In genomic region chr1:192981658-192982057, GRCm38 (mm10) we compare ENCODE assay signal across 24 mouse cellular contexts. TPM values are rescaled to one million over a fixed set of nuclear protein-coding genes. Genes with fewer than 3 reads are reported as not detected.
DNase-seq lines count a peak whose midpoint lies in the region; ATAC-seq and TF ChIP-seq lines count a peak whose summit lies in the region.
"Had no signal": no experiment of that assay in that cellular context is flagged by ENCODE, and none has a peak within 500 bp of the region (broad histone marks: within the 10 kb centered on the region; RNA-seq: fewer than 3 reads in every experiment).

No protein-coding gene starts in this region.

- H3K27me3 ChIP-seq in liver, embryonic 11.5 days (replicated peaks; ENCODE audit: control insufficient read depth, insufficient read depth, low read length): no peaks in the 10 kb centered on the region
- no peaks in the 10 kb centered on the region for H3K27me3 ChIP-seq in liver, embryonic 12.5 days (replicated peaks)
- no peaks in the 10 kb centered on the region for H3K27me3 ChIP-seq in liver, embryonic 16.5 days (ENCODE audit: control insufficient read depth, insufficient read depth, low read depth, low read length)
- H3K27me3 ChIP-seq in intestine, embryonic 16.5 days (replicated peaks; ENCODE audit: control insufficient read depth, insufficient read depth, low read length): no peaks in the 10 kb centered on the region
- H3K27me3 ChIP-seq: heart, embryonic 13.5 days; hindbrain, embryonic 12.5 days had no signal

- peaks cover 9% of the 10 kb centered on the region; the same call in 1 of the 2 replicates for H3K4me1 ChIP-seq in liver, embryonic 11.5 days (replicated peaks; ENCODE audit: control insufficient read depth, insufficient read depth, low read length)
- H3K4me1 ChIP-seq in liver, embryonic 12.5 days: peaks cover 25% of the 10 kb centered on the region
- peaks cover 10% of the 10 kb centered on the region for H3K4me1 ChIP-seq in liver, embryonic 16.5 days (ENCODE audit: control insufficient read depth, low read depth, low read length)
- H3K4me1 ChIP-seq in intestine, embryonic 16.5 days (ENCODE audit: control insufficient read depth, insufficient read depth, low read length): no peaks in the 10 kb centered on the region
- H3K4me1 ChIP-seq: embryonic facial prominence, embryonic 10.5 days; forebrain, embryonic 10.5 days; heart, embryonic 13.5 days; hindbrain, embryonic 12.5 days had no signal

- WGBS in liver, embryonic 11.5 days: 71% methylated on average over 3 of the region's 3 CpGs
- 43% methylated on average over 3 of the region's 3 CpGs for WGBS in liver, embryonic 12.5 days (ENCODE audit: insufficient replicate concordance)
- WGBS in liver, embryonic 16.5 days (ENCODE audit: insufficient replicate concordance): 43% methylated on average over 3 of the region's 3 CpGs
- 88% methylated on average over 3 of the region's 3 CpGs for WGBS in intestine, embryonic 16.5 days

- no peak overlapping the region for H3K9ac ChIP-seq in liver, embryonic 11.5 days (ENCODE audit: low read depth, low read length)
- H3K9ac ChIP-seq in liver, embryonic 12.5 days: no peak overlapping the region
- H3K9ac ChIP-seq in liver, embryonic 16.5 days (ENCODE audit: low read depth, low read length): no peak overlapping the region
- H3K9ac ChIP-seq in intestine, embryonic 16.5 days (ENCODE audit: low read depth, low read length): no peak overlapping the region
- H3K9ac ChIP-seq: heart, embryonic 13.5 days; hindbrain, embryonic 12.5 days had no signal

- peak; percentile 84 for ATAC-seq in liver, embryonic 11.5 days (replicated peaks; ENCODE audit: low FRiP score)
- ATAC-seq in liver, embryonic 12.5 days: peak; percentile 85
- peak; percentile 70 for ATAC-seq in liver, embryonic 16.5 days (ENCODE audit: low read depth)
- ATAC-seq in megakaryocyte-erythroid progenitor cell, adult 5-6 weeks (replicated peaks; ENCODE audit: low FRiP score, low TSS enrichment, poor library complexity, severe bottlenecking): peak; percentile 56
- ATAC-seq in intestine, embryonic 16.5 days: no peak
- ATAC-seq: CD4-positive, CD25-positive, alpha-beta regulatory T cell, adult 4 months; forebrain, embryonic 14.5 days; hindbrain, embryonic 16.5 days; inflammation-experienced regulatory T-cells, adult 6 months had no signal

- H3K36me3 ChIP-seq in liver, embryonic 11.5 days (ENCODE audit: control insufficient read depth, insufficient read depth, low read length): no peaks in the 10 kb centered on the region
- peaks cover 25% of the 10 kb centered on the region for H3K36me3 ChIP-seq in liver, embryonic 12.5 days
- H3K36me3 ChIP-seq in liver, embryonic 16.5 days (ENCODE audit: control insufficient read depth, insufficient read depth): no peaks in the 10 kb centered on the region
- H3K36me3 ChIP-seq in intestine, embryonic 16.5 days (ENCODE audit: control insufficient read depth, insufficient read depth, low read length): no peaks in the 10 kb centered on the region
- H3K36me3 ChIP-seq: embryonic facial prominence, embryonic 10.5 days; G1E; heart, embryonic 13.5 days; hindbrain, embryonic 12.5 days had no signal

- no peak for TF ChIP-seq CTCF in gastrocnemius, adult 2 months (IDR thresholded peaks at IDR 0.05)

- no peak overlapping the region for H3K4me2 ChIP-seq in liver, embryonic 11.5 days
- no peak overlapping the region for H3K4me2 ChIP-seq in liver, embryonic 12.5 days
- H3K4me2 ChIP-seq in liver, embryonic 16.5 days (ENCODE audit: low read depth, low read length): no peak overlapping the region
- H3K4me2 ChIP-seq in intestine, embryonic 16.5 days (ENCODE audit: low read depth, low read length): no peak overlapping the region
- H3K4me2 ChIP-seq: heart, embryonic 13.5 days; hindbrain, embryonic 12.5 days had no signal

- DNase-seq in liver, embryonic 11.5 days (ENCODE audit: low spot score): no peak
- no peak for DNase-seq in liver
- no peak for DNase-seq in kidney, adult 11 months
- DNase-seq in gastrocnemius, adult 2 months: no peak
- DNase-seq: adrenal gland, adult 8-10 months; adrenal gland, postnatal 36 days; B cell, adult 2 months; cerebellum, adult 11-12 months; cerebellum, adult 9-10 months; cerebellum, postnatal 36 days; heart, postnatal 36 days had no signal

- no peak overlapping the region for H3K27ac ChIP-seq in liver, embryonic 11.5 days (ENCODE audit: low read depth, low read length)
- H3K27ac ChIP-seq in liver, embryonic 12.5 days: 0 out of 2 replicates have a peak overlapping the region, but pooled peaks have one; percentile 11
- H3K27ac ChIP-seq in liver, embryonic 16.5 days (ENCODE audit: low read length): no peak overlapping the region
- H3K27ac ChIP-seq in intestine, embryonic 16.5 days (ENCODE audit: low read length): no peak overlapping the region
- H3K27ac ChIP-seq in gastrocnemius, adult 2 months: no peak overlapping the region
- H3K27ac ChIP-seq: embryonic facial prominence, embryonic 10.5 days; forebrain, embryonic 10.5 days; heart, embryonic 13.5 days; hindbrain, embryonic 12.5 days had no signal

- H3K9me3 ChIP-seq in liver, embryonic 11.5 days (ENCODE audit: control insufficient read depth, low read length): no peaks in the 10 kb centered on the region
- no peaks in the 10 kb centered on the region for H3K9me3 ChIP-seq in liver, embryonic 12.5 days (replicated peaks)
- no peaks in the 10 kb centered on the region for H3K9me3 ChIP-seq in liver, embryonic 16.5 days (replicated peaks; ENCODE audit: control insufficient read depth, low read length)
- H3K9me3 ChIP-seq in intestine, embryonic 16.5 days (ENCODE audit: control insufficient read depth, low read length): no peaks in the 10 kb centered on the region
- H3K9me3 ChIP-seq: embryonic facial prominence, embryonic 10.5 days; forebrain, embryonic 10.5 days; G1E; heart, embryonic 13.5 days; hindbrain, embryonic 12.5 days had no signal

- no peak overlapping the region for H3K4me3 ChIP-seq in liver, embryonic 11.5 days (ENCODE audit: low read depth, low read length)
- no peak overlapping the region for H3K4me3 ChIP-seq in liver, embryonic 12.5 days
- H3K4me3 ChIP-seq in liver, embryonic 16.5 days (ENCODE audit: low read depth, low read length): no peak overlapping the region
- no peak overlapping the region for H3K4me3 ChIP-seq in intestine, embryonic 16.5 days (ENCODE audit: low read length)
- no peak overlapping the region for H3K4me3 ChIP-seq in gastrocnemius, adult 2 months
- H3K4me3 ChIP-seq: embryonic facial prominence, embryonic 10.5 days; forebrain, embryonic 10.5 days; heart, embryonic 13.5 days; hindbrain, embryonic 12.5 days had no signal

- intact Hi-C loops in gastrocnemius, adult 2 months (cut with DNase I): no loop called here

RNA-seq across cellular contexts. Expression of gene Syt14, which starts 53.9 kb away (rescaled TPM):
- 2.3 TPM in 2 replicates for polyA plus RNA-seq in liver, embryonic 11.5 days (2014; fragmentation: Nextera tagmentation; extraction: Ambion mirVana)
- 5.5 and 6.0 TPM in 2 replicates for polyA plus RNA-seq in liver, embryonic 12.5 days (2016; fragmentation: Nextera tagmentation; extraction: Ambion mirVana)
- polyA plus RNA-seq in liver, embryonic 16.5 days (2015; fragmentation: Nextera tagmentation; extraction: Ambion mirVana): 4.8 and 5.4 TPM in 2 replicates
- not detected in 2 replicates for total RNA-seq in megakaryocyte-erythroid progenitor cell, adult 5-6 weeks (2014; fragmentation: Nextera tagmentation)
- not detected in 2 replicates for total RNA-seq in megakaryocyte-erythroid progenitor cell, adult 5-6 weeks (2017)
- 1.3 and 1.4 TPM in 2 replicates for polyA plus RNA-seq in intestine, embryonic 16.5 days (2015; fragmentation: Nextera tagmentation; extraction: Ambion mirVana)
- total RNA-seq in gastrocnemius, adult 2 months (2021): under 1 TPM; 0.05 to 0.20 TPM
- polyA plus RNA-seq: G1E; inflammation-experienced regulatory T-cells, adult 6 months had no signal
